Mouse (Mus musculus): ENCODE results near the gene Det1. TPM values are rescaled to one million over a fixed set of nuclear protein-coding genes. Genes with fewer than 3 reads are reported as not detected.
A peak's percentile ranks its signal among the peaks of the same experiment; 100 is the strongest.

Gene Det1
- total RNA-seq (2012; rRNA removed) (14.3 and 15.8 TPM in 2 replicates), polyA plus RNA-seq (2012; ENCODE audit: insufficient read depth in 1 of 2, insufficient read length in 2 of 2, low read depth in 1 of 2, low replicate concordance in 2 of 2, missing spikeins in 1 of 2) (10 to 100 TPM in 1 of 2 experiments, not detected in 1; 16.8 TPM)

- no peaks in the 10 kb centered on the region for H3K9me3 ChIP-seq (replicated peaks; ENCODE audit: insufficient read depth, low read length)
- H3K27ac ChIP-seq (ENCODE audit: control insufficient read depth, low read depth, low read length), result peak within 1 kb of the TSS; percentile 86
- DNase-seq (ENCODE audit: low read depth, low spot score), result peak; percentile 95
- peaks cover 16% of the 10 kb centered on the region for H3K79me2 ChIP-seq (ENCODE audit: control insufficient read depth, insufficient read depth, low read length, poor library complexity)
- peak within 1 kb of the TSS; percentile 99 for H3K9ac ChIP-seq (ENCODE audit: control insufficient read depth, low read depth, low read length, poor library complexity, severe bottlenecking)
- H3K27me3 ChIP-seq (ENCODE audit: control insufficient read depth in 1 of 2, insufficient read depth in 2 of 2, low read length in 2 of 2), result 0 out of 4 replicates have a peak, but pooled peaks cover 0 to 2% of the 10 kb centered on the region in 2 experiments
- TF ChIP-seq GABPA (IDR thresholded peaks at IDR 0.05; ENCODE audit: low read depth, low read length), result peak; percentile 72; the same call in 1 of the 2 replicates
- no peak for TF ChIP-seq ZNF384 (IDR thresholded peaks at IDR 0.05; ENCODE audit: low read depth, low read length)
- peak; percentile 92 for TF ChIP-seq HCFC1 (IDR thresholded peaks at IDR 0.05; ENCODE audit: low read depth, low read length)
- TF ChIP-seq EP300 (IDR thresholded peaks at IDR 0.05; ENCODE audit: low read depth in 1 of 2, low read length in 2 of 2), result peak in 1 of 2 experiments; percentile 20; a peak in 1 of 4 replicates
- TF ChIP-seq TCF12 (IDR thresholded peaks at IDR 0.05; ENCODE audit: low read depth, low read length), result peak; percentile 61
- peak; percentile 69 for TF ChIP-seq MAX (IDR thresholded peaks at IDR 0.05; ENCODE audit: low read length)
- TF ChIP-seq CHD2 (IDR thresholded peaks at IDR 0.05; ENCODE audit: low read length), result no peak
- TF ChIP-seq ZMIZ1 (IDR thresholded peaks at IDR 0.05; ENCODE audit: low read depth, low read length), result no peak; the same call in 1 of the 2 replicates
- TF ChIP-seq E2F4 (IDR thresholded peaks at IDR 0.05; ENCODE audit: borderline replicate concordance, low read depth, low read length), result 0 out of 2 replicates have a peak, but pooled peaks have one; percentile 53
- no peak for TF ChIP-seq CHD1 (IDR thresholded peaks at IDR 0.05; ENCODE audit: low read depth, low read length)
- no peak for TF ChIP-seq ETS1 (IDR thresholded peaks at IDR 0.05; ENCODE audit: low read depth, low read length)
- TF ChIP-seq MAFK (IDR thresholded peaks at IDR 0.05; ENCODE audit: borderline replicate concordance, low read depth, low read length), result no peak
- TF ChIP-seq POLR2AphosphoS5 (IDR thresholded peaks at IDR 0.05; ENCODE audit: borderline replicate concordance, low read depth, low read length), result no peak
- peak; percentile 68 to 78 for TF ChIP-seq POLR2A (IDR thresholded peaks at IDR 0.05; ENCODE audit: control insufficient read depth in 1 of 2, insufficient read depth in 1 of 2, low read depth in 1 of 2, low read length in 2 of 2, poor library complexity in 1 of 2)
- TF ChIP-seq ELF1 (IDR thresholded peaks at IDR 0.05; ENCODE audit: low read depth, low read length), result peak; percentile 72; the same call in 1 of the 2 replicates
- TF ChIP-seq BHLHE40 (IDR thresholded peaks at IDR 0.05; ENCODE audit: borderline replicate concordance, low read depth, low read length), result no peak
- TF ChIP-seq SIN3A (IDR thresholded peaks at IDR 0.05; ENCODE audit: low read length), result peak; percentile 78
- no peak for TF ChIP-seq RCOR1 (IDR thresholded peaks at IDR 0.05; ENCODE audit: low read depth, low read length)
- no peak for TF ChIP-seq NRF1 (IDR thresholded peaks at IDR 0.05; ENCODE audit: insufficient read depth, low read depth, low read length, poor library complexity, severe bottlenecking)
- peak; percentile 72 for TF ChIP-seq MXI1 (IDR thresholded peaks at IDR 0.05; ENCODE audit: low read depth, low read length)
- no peak for TF ChIP-seq ZC3H11A (IDR thresholded peaks at IDR 0.05; ENCODE audit: low read depth, low read length)
- TF ChIP-seq SMC3 (IDR thresholded peaks at IDR 0.05; ENCODE audit: low read depth, low read length), result peak; percentile 32
- TF ChIP-seq GATA1 (IDR thresholded peaks at IDR 0.05; ENCODE audit: low read depth, low read length), result 0 out of 2 replicates have a peak, but pooled peaks have one; percentile 14
- peak; percentile 90 for TF ChIP-seq MYC (IDR thresholded peaks at IDR 0.05; ENCODE audit: low read depth, low read length)
- TF ChIP-seq NELFE (IDR thresholded peaks at IDR 0.05; ENCODE audit: low read depth, low read length), result peak; percentile 74
- TF ChIP-seq CTCF (IDR thresholded peaks at IDR 0.05 in 2 of 3, conservative IDR thresholded peaks at IDR 0.05 in 1 of 3; ENCODE audit: control insufficient read depth in 1 of 3, insufficient read depth in 1 of 3, low read depth in 2 of 3, low read length in 3 of 3, poor library complexity in 1 of 3, severe bottlenecking in 1 of 3), result peak; percentile 83 to 91 (median 85)
- TF ChIP-seq KAT2A (conservative IDR thresholded peaks at IDR 0.05; ENCODE audit: low read depth, low read length), result no peak; the same call in 1 of the 2 replicates
- peaks cover 0 to 11% of the 10 kb centered on the region in 2 experiments for H3K4me1 ChIP-seq (ENCODE audit: control insufficient read depth in 1 of 2, insufficient read depth in 2 of 2, low read length in 2 of 2)
- H3K4me3 ChIP-seq (ENCODE audit: control insufficient read depth in 1 of 2, insufficient read depth in 1 of 2, low read depth in 2 of 2, low read length in 2 of 2), result peak within 1 kb of the TSS; percentile 94 to 99
- H3K36me3 ChIP-seq (ENCODE audit: control insufficient read depth in 1 of 2, insufficient read depth in 2 of 2, low read length in 2 of 2), result peaks cover 0 to 17% of the 10 kb centered on the region in 2 experiments; a peak in 3 of 4 replicates
Observed at GRCm38 (mm10) chr7:78846737-78847434, at the start of gene Det1. Gene Det1, minus strand, starts transcription at chr7:78847263.

Measured in MEL (cell line).